Mouse (Mus musculus): ENCODE measurements around the gene Rgs2. TPM values are rescaled to one million over a fixed set of nuclear protein-coding genes. Genes with fewer than 3 reads are reported as not detected.

The Rgs2 gene
- polyA plus RNA-seq, 3 experiments from 2014 or later = 22.9 to 54.9 (median 28.7) TPM

DNA sequence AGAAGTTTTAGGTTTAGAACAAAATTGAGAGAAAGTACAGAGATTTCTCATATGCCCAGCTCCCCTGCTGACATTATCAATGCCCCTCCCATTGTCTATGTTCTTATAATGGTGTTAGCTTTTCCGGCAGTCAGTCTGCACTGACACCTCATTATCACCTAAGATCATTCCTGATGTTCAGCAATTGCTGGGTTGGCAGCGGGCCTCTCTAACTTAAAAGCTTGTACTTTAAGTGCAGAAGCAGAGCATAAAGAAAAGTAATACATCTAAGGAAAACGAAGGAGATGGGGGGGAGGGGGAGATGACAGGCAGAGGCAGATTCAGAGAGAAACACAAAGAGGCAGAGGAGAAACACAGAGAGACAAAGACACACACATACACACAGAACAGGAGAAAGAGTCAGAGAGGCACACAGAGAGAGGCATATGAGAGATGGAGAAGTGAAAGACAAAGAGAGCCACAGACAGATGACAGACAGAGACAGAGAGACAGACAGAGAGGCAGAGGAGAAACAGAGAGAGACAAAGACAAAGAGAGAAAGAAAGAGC lies 21.1 kb downstream of the Rgs2 start:
- no peak for ATAC-seq

DNA sequence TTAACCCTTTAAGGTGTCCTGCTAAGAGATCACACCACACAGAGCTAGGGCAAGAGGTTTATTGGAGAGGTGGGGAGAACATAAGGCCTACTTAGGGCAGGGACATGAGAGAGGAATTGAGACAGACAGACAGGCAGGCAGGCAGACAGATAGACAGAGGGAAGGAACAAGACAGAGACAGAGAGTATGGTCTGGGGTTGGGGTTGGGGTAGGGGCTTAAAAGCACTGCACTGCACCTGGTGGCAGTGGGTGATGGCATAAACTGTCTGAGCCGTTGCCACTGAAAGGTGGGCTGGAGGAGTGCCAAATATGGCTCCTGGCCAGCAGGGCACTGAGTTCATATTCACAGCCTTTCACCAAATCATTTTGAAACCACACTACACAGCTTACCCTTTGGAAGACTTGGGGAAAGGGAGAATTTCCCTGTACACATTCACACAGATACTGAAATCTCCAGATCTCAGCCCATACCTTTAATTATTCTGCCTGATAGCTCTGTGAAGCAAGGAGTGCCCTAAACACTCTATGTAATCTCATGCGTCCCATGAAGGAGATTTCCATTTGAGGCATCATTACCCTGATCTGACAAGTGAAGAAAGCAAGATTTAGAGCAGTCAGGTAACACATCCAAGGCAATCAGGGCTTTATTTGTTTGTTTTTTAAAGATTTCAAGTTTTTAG lies 21.7 kb downstream of the Rgs2 start:
- no peak for ATAC-seq

DNA sequence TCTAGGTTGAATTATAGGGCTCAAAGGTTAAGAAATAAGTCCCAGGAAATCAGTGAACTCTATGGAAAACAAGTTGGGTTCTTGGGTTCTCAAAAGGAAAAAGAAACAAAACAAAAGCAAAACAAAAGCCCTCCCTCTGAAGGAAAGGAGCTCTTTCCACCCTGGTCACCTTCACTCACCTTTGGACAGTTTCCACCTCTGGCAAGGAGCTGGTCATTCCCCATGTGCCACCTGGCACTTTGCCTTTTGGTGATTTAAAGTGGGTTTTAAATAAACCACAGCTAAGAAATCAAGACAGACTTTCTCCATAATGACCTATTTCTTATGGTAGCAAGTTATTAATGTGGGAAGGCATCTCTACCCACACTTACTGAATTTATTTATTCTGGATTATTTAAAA lies 23.1 kb downstream of the Rgs2 start:
- no peak for ATAC-seq

DNA sequence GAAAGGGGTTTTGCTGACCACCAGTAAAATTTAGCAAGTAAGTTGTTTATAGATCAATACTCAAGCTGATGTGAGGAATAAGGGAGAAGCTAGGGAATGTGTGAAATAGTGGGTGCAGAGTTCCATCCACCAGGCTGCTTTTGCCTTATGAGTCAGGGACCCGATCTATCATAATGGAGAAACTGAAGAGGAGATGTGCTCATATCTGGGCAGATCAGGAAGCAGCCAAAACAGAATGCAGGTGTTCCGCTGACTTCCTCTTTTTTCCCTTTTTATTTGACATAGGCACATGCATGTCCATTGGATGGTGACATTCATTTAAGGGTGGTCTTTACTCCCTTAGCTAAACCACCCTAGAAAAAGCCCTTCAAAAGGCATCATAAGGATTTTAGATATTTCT lies 29.3 kb downstream of the Rgs2 start:
- ATAC-seq = no peak

DNA sequence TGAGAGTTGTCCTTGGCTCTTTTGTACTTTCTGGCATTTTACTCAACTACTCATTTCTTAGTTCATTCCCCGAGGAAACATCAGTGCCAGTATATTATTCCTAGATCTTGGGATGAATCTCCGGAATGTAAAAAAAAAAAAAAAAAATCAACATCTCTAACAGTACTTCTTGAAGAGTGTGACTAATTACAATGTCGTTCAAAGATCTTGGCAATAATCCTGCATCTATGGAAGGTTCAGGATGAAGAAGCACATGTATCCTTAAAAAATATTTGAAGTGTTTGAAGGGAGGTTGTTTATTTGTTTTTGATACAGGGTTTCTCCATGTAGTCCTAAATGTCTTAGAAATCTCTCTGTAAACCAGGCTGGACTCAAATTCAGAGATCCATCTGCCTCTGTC lies 41.7 kb downstream of the Rgs2 start:
- no peak for ATAC-seq

DNA sequence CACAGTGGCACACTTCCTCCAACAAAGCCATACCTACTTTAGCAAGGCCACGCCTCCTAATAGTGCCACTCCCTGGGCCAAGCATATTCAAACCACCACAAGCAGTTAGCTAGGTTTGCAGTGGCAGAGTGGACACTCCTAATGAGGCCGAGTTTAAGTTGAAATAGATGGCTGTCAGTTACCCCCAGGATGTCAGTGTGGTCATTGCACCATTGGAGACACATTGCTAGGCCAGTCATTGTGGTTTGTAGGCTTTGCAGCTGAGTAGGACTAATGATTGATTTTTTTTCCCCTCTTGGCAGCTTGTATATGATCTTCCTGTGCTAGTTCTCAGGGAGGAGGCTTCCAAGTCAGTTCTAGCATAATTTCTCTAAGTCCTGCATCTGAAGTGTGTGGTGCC lies 43.6 kb downstream of the Rgs2 start:
- ATAC-seq = no peak

DNA sequence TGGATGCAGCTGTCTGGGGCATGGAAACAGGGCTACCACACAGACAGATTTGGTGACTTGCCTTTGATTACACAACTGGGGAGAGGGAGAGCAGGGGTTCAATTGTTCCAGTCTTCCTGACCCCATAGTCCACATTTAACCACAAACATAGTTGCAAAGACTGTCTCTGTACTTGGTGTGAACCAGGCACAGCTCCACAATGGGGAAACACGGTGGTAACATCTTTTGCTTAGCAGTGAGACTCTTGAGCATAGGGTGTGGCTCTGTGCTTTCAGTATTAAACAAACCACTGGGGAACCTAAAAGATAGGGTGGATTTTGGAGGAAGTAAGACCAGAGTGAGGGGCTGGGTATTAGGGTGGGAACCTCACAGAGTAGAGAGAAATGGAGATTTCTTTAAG lies 47.9 kb downstream of the Rgs2 start:
- ATAC-seq = no peak

DNA sequence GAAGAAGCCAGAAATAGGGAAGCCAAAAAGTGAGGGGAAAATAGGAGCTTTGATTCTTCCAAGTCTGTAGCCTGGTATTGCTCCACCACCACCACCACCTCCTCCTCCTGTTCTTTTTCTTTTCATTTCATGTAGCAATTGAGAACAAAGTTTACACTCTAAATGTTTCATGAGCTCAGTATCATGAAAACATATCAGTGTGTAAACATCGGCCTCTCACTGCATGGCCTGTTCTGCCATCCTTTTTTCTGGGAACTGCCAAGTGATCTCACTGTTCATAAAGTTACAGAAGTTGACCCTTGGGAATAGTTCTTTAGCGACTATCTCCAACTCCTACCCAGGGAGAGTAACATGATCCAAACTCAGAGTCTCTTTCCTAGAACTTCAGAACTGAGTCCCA lies 51.1 kb downstream of the Rgs2 start:
- ATAC-seq = no peak

Other genes starting within 250 kb of the Rgs2 start
- 1 to 10 TPM; 4.6 to 6.5 (median 4.7) TPM for gene Trove2, start 227.1 kb downstream of the Rgs2 start, polyA plus RNA-seq (2017; shearing (Covaris generic))
- 10 to 100 TPM; 49.2 to 94.0 (median 74.1) TPM for gene Uchl5, start 226.9 kb downstream of the Rgs2 start, polyA plus RNA-seq (2017; shearing (Covaris generic))
- 1 to 10 TPM in 1 of 3 experiments, not detected in 2; 1.1 TPM for gene Rgs13, start 173.2 kb upstream of the Rgs2 start, polyA plus RNA-seq (2017; shearing (Covaris generic))
- gene Rgs1, start 245.1 kb upstream of the Rgs2 start, polyA plus RNA-seq (2017; shearing (Covaris generic)) = 100 to 1,000 TPM; 336 to 775 (median 626) TPM